Mouse (Mus musculus) MEL (cell line): Measurements from ENCODE around the gene Icam5.

Experiments used
- CHD2 ChIP-seq: IDR thresholded peaks from 2 replicates; pipeline ENCODE4 v1.6.1; 2011; ENCODE audit warnings: low read length, improper control_type of control experiment
- CTCF ChIP-seq, 3 experiments: IDR thresholded peaks in 2 of 3; conservative IDR thresholded peaks in 1 of 3; 2 replicates each; pipeline ENCODE4 v1.5.1; 2011 to 2012; ENCODE audit warnings: low read length in 3 of 3, low read depth in 2 of 3, mild to moderate bottlenecking in 2 of 3, improper control_type of control experiment in 1 of 3, inconsistent platforms in 1 of 3, mixed read lengths in 1 of 3, moderate library complexity in 1 of 3; ENCODE audit not compliant: control insufficient read depth in 1 of 3, insufficient read depth in 1 of 3, poor library complexity in 1 of 3, severe bottlenecking in 1 of 3
- EP300 ChIP-seq, 2 experiments: IDR thresholded peaks; 2 replicates each; pipeline ENCODE4 v1.6.1; 2011; ENCODE audit warnings: improper control_type of control experiment in 2 of 2, low read length in 2 of 2, low read depth in 1 of 2, mild to moderate bottlenecking in 1 of 2
- JUND ChIP-seq: IDR thresholded peaks from 2 replicates; pipeline ENCODE4 v1.6.1; 2011; ENCODE audit warnings: low read depth, mild to moderate bottlenecking, improper control_type of control experiment, low read length
- MAZ ChIP-seq: IDR thresholded peaks from 2 replicates; pipeline ENCODE4 v1.6.1; 2012; ENCODE audit warnings: low read depth, mild to moderate bottlenecking, inconsistent platforms, low read length, improper control_type of control experiment
- MXI1 ChIP-seq: IDR thresholded peaks from 2 replicates; pipeline ENCODE4 v1.6.1; 2011; ENCODE audit warnings: mild to moderate bottlenecking, low read depth, low read length, improper control_type of control experiment
- NELFE ChIP-seq: IDR thresholded peaks from 2 replicates; pipeline ENCODE4 v1.6.1; 2011; ENCODE audit warnings: low read depth, low read length, improper control_type of control experiment
- POLR2A ChIP-seq, 2 experiments: IDR thresholded peaks; 2 replicates each; pipeline ENCODE4 v1.6.1; 2011 to 2012; ENCODE audit warnings: low read length in 2 of 2, mild to moderate bottlenecking in 2 of 2, control low read depth in 1 of 2, improper control_type of control experiment in 1 of 2, low read depth in 1 of 2, moderate library complexity in 1 of 2; ENCODE audit not compliant: control insufficient read depth in 1 of 2, insufficient read depth in 1 of 2, poor library complexity in 1 of 2
- POLR2AphosphoS2 ChIP-seq: IDR thresholded peaks from 2 replicates; pipeline ENCODE4 v1.6.1; 2011; ENCODE audit warnings: low read length, improper control_type of control experiment
- TBP ChIP-seq: IDR thresholded peaks from 2 replicates; pipeline ENCODE4 v1.8.0; 2011; ENCODE audit warnings: low read depth, low read length, improper control_type of control experiment
- USF1 ChIP-seq: IDR thresholded peaks from 2 replicates; pipeline ENCODE4 v1.6.1; 2014; ENCODE audit warnings: low read depth, mild to moderate bottlenecking, inconsistent platforms, low read length, improper control_type of control experiment, moderate library complexity
- ZC3H11A ChIP-seq: IDR thresholded peaks from 2 replicates; pipeline ENCODE4 v1.6.1; 2012; ENCODE audit warnings: low read depth, mild to moderate bottlenecking, inconsistent platforms, low read length, improper control_type of control experiment

GRCm38 (mm10) chr9:21018600-21018999 lies 13.3 kb upstream of the Icam5 start:
- TF ChIP-seq TBP (no peak), CTCF (IDR thresholded peaks at IDR 0.05 in 2 of 3, conservative IDR thresholded peaks at IDR 0.05 in 1 of 3; ENCODE audit: control insufficient read depth in 1 of 3, insufficient read depth in 1 of 3, low read depth in 2 of 3, low read length in 3 of 3, poor library complexity in 1 of 3, severe bottlenecking in 1 of 3) (no peak), CHD2 (no peak), JUND (no peak), NELFE (no peak), POLR2A (IDR thresholded peaks at IDR 0.05; ENCODE audit: control insufficient read depth in 1 of 2, insufficient read depth in 1 of 2, low read depth in 1 of 2, low read length in 2 of 2, poor library complexity in 1 of 2) (no peak), POLR2AphosphoS2 (no peak), ZC3H11A (no peak), EP300 (IDR thresholded peaks at IDR 0.05; ENCODE audit: low read depth in 1 of 2, low read length in 2 of 2) (no peak), USF1 (no peak), MXI1 (no peak), MAZ (no peak)
